Mouse (Mus musculus) lung, postnatal 4 days (tissue): ENCODE measurements around the gene Pafah2.
A peak's percentile ranks its signal among the peaks of the same experiment; 100 is the strongest.
"Not testable (repeated sequence)": the region's sequence is repeated elsewhere in the genome, so short reads cannot be mapped to it uniquely, and the experiment has no call there.

Experiments used
- DNase-seq, 2 experiments: peaks; one replicate each; pipeline ENCODE4 v3.0.0; 2021

The Pafah2 gene

DNA sequence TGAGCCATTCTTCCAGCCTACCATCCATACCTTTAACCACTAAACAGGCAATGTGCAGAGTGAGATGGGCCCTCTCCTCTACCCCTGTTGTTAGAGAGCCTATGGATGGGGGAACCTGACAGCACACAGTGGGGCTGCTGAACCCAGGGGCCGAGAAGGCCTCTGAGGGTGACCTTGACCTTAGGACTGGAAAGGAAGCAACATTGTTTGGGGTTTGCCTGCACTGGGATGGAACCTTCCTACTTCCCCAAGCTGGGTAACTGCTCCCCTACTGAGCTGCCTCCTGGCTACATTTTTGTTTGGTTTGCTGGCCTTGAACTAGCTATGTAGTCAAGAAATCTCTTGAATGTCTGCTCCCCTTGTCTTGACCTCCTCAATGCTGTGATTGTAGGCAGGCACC lies 21.8 kb upstream of the Pafah2 start:
- DNase-seq = no peak

DNA sequence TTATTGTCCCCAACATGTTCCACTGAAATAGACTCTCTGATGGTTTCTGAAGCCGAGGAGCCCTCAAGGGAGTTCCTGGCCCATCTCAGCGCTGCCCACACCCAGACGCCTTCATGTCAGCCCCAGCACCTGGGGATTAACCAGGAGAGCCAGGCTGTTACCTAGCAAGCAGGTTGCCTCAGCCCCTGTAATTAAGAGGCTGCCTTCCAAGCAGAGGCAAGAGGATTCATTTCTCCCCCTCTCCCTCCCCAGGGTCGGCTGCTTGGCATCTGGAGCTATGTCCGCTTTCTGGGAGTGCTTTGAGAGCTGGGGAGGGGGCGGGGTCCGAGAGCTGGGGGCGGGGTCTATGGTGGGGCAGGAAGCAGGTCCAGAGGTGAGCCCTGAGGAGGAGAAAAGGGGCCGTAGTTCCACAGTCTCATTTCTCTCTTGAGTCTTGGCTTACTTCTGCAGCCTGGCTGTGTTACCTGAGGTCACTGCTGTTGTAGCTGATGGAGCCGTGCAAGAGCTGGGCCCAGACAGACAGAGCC lies 18.0 kb upstream of the Pafah2 start:
- DNase-seq = no peak

DNA sequence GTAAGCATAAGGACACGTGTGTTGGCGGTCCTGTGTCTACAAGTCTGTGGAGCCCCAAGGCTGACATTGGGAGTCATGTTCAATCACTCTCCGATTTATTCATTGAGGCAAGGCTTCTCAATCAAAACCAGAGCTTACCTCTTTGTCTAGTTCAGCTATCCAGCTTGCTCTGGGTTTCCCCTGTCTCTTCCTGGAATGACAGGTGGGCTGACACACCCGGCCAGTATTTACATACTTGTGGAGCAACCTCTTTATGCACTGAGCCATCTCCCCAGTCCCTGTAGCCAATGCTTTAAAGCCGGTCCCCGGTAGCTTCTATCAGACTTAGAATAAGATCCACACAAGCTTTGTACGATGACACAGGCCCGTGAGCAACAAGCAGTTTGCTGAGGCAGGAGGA lies 16.6 kb upstream of the Pafah2 start:
- no peak for DNase-seq

DNA sequence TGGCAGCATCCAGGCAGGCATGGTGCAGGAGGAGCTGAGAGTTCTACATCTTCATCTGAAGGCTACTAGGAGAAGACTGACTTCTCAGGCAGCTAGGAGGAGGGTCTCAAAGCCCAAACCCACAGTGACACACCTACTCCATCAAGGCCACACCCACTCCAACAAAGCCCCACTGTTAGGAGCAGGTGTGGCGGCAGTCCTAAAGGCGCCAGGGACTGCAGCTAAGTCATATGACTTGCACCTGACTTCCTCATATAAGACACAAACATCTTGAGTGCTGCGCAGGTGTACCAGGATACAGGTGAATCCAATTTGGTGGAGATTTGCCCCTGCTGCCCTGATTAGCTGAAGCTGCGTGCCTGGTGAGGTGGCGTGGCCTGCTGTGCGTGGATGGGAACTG lies 12.4 kb upstream of the Pafah2 start, which contains the start of gene Extl1:
Gene Extl1 (minus strand): TSS at position 101 of the 400 bp plus-strand sequence.
- not testable (repeated sequence) for DNase-seq

DNA sequence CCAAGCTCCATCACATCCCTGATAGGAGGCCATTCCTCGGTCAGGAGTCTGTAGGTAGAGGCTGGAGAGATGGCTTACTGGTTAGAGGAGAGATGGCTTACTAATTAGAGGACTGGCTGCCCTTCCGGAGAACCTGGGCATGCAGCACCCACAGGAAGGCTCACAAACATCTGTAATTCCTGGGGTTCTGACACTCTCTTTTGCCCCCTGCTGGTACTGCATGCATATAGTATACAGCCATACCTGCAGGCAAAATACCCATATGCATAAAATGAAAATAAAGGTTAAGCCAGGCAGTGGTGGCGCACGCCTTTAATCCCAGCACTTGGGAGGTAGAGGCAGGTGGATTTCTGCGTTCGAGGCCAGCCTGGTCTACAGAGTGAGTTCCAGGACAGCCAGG lies 8.9 kb upstream of the Pafah2 start:
- DNase-seq = no peak

DNA sequence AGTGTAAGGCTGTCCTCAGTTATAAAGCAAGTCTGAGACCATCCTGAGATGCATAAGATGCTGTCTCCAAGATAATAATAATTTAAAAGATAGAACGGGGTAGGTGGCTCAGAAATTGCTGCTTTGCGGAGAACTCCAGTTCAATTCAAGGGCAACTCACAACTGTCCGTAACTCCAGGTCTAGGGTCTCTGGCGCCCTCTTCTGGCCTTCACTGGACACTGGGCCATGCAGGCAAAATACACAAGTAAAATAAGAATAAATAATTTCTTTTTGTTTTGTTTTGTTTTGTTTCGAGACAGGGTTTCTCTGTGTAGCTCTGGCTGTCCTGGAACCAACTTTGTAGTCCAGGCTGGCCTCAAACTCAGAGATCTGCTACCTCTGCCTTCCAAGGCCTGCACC lies 7.7 kb upstream of the Pafah2 start:
- peak; percentile 61 to 78 for DNase-seq

DNA sequence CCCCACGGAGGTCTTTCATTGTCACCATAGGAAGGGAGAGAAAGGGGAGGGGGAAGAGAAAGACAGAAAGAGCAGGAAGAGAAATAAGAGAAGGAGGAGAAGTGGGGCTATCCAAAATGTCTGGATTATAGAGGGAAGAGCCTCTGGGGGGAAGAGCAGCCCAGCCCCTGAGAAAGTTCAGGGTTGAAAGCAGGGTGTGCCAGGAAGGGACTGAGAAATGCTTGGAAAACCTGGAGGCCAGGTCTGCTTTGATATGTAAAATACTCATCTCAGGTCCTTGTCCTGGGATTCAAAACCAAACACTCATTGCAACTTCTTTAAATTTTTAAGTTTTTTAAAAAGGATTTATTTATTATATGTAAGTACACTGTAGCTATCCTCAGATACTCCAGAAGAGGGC lies 4.5 kb upstream of the Pafah2 start:
- DNase-seq = no peak

DNA sequence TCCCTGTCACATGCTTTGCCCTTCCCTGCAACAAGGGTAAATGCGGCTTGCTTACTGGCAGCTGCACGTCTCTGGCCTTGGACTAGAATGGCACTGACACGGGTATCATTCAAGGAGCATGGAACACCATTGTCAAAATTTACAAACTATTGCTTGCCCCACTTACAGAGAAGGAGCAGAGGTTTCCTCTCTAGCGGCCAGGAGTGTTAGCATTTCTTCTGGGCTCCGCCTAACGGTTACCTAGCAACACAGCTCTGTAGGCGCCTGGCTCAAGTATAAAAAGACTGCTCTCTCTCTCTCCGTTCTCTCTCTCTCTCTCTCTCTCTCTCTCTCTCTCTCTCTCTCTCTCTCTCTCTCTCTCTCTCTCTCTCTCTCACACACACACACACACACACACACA lies 3.5 kb upstream of the Pafah2 start:
- peak; percentile 49 to 56 for DNase-seq

DNA sequence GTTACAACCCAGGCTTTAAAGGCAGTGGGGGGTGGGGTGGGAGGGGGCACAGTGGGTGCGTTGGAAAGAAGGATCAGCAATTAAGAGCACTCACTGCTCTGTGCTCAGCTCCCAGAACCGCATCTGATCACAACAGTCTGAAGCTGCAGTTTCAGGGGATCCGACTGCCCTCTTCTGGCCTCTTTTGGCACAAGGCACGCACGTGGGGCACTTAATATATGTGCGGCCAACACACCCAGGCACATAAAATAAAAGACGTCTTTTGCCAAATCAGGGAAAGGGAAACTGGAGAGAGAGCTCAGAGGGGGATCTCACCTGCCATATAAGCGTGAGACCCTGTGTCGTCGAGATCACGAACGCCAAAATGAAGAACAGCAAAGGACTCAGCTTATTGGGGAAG lies 3.1 kb upstream of the Pafah2 start:
- peak; percentile 47 to 60 for DNase-seq

DNA sequence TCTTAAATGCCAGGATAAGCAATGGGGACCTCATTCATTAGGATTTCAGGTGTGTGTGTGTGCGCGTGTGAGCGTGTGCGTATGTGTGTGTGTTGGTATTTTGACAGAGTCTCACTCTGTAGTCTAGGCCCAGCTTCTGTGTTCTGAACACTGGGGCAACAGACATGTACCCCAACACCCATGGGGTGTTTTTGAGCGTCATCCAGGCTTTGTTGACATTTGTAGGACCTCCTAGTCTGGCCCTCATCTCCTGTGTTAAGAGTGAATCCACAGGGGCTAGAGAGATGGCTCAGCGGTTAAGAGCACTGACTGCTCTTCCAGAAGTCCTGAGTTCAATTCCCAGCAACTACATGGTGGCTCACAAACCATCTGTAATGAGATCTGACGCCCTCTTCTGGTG lies 978 bp upstream of the Pafah2 start:
- no peak for DNase-seq

DNA sequence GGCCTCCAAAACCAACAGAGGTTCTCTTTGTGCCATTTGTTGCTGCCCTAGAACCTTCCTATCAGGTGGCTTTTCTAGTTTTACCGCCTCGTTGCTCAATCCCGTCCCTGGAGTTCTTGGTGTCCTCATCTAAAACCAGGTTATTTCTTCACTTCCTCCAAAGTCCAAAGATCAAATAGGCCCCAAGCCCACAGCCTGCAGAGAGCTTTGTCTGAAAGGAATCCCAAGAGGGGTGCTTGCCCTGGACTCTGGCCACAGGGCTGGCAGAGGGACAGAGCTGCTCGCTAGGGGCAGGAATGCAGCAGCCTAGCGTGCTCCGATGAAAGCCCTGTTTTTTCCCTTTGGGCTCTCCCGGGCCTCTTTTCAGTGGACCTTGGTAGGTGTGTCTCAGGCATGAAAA lies 1.0 kb downstream of the Pafah2 start:
- peak; percentile 78 to 92 for DNase-seq

DNA sequence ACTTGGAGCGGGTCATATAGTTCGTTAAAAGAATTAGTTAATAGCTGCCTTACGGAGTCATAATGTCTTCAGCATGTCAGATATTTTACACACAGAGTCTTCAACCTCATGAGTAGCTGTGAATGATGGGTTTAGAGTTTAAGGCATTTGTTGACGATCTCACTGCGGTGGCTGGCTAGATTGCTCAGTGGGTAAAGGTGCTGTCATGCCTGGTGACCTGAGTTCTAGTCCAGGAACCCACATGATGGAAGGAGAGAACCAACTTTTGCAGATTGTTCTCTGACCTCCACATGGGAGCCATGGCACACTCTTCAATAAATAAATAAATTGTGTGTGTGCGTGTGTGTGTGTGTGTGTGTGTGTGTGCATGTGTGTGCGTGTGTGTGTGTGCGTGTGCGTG lies 1.6 kb downstream of the Pafah2 start:
- DNase-seq = no peak

DNA sequence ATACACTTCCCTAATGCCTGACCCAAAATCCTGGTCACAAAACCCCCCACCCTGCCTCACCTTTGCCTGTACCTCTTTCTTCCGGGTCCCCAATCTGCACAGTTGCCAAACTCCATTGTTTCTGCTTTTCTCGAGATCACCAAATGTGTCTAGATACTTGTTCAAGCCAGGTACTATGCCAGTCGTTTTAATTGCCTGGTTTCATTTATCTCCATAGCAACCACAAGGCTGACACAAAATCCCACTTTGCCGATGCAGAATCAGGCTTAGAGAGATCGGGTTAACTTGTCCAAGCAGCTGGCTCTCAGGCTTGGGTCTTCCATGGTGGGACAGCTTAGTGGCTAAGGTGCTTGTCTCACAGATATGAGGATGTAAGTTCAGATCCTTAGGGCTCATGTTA lies 4.1 kb downstream of the Pafah2 start:
- no peak for DNase-seq

DNA sequence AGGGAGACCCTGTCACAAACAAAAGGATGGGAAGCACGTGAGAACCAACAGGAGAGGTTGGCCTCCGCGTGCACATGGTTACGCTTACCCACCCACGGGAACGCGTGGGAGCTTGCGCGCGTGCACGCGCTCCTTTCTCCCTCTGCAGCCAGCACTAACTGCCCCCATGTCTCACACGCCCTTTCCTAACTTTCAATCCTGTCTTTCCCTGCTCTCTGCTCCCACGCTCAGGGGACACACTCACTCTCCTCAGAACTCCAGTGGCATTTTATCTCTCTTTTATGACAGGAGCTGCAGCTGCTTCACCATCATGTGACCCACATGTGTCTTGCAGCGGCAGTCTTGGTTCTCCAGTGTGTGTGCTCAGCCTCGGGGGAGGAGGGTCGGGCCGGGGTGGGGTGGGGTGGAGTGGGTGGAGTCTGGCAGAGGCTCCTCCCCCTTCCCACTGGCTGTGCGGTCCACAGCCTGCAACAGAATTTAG lies 5.1 kb downstream of the Pafah2 start:
- DNase-seq = peak; percentile 61 to 65

DNA sequence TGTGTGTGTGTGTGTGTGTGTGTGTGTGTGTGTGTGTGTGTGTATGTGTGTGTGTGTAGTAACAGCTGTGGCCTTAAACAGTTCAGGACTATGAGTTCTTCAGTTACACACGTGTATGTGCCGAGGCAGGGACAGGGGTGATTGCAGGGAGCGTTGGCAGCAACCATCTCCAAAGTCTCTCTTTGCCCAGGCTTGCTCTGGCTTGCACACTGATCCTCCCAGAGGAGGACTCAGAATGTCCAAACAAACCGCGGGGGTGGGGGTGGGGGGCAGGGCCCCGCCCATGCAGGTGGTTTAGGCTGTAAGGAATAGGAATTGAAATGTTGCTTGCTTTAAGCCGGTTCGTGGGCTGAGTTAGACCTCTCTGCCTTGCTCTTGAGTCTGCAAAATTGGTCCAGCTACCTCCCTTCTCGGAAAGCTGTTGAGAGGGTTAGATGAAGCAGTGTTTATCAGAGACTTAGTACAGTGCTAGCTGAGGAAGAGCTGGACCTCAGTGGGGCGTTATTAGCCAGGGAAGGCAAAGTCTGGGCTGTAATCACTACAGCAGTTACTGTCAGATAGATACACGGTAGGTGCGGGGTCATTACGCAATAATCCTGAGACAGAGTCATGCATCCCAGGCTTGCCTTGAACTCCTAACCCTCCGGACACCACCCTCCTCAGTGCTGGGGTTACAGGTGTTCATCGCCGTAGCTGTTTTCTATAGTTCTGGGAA lies 5.9 kb downstream of the Pafah2 start:
- DNase-seq = no peak

DNA sequence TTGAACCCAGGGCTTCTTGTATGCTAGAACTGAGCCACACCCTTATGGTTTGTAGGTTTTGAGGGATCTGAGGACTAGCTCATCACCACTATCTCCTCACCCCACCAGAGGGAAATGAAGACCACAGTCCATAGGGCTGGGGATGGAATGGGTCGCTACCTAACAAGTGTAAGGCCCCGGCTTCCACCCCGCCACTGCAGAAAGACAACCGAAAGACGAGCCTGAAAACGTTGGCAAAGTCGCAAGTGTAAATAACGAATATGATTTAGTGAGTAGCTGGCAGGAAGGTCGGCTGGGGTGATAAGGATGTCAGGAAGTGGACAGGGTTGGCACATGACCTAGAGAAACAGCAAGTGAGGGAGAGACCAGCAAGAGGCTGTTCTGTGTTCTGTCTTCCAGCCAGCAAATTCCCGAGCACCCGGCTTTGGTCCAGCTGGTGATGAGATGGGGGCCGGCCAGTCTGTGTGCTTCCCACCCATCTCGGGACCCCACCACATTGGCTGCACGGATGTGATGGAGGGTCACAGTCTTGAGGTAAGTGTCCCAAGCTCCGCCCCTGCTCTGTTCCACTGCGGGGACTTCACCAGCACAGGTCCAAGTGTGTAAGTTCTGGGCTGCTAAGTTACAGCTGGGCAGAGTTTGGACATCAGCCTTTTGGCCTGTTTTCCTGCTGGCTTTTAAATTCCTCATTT lies 6.6 kb downstream of the Pafah2 start:
- peak; percentile 46 to 79 for DNase-seq

DNA sequence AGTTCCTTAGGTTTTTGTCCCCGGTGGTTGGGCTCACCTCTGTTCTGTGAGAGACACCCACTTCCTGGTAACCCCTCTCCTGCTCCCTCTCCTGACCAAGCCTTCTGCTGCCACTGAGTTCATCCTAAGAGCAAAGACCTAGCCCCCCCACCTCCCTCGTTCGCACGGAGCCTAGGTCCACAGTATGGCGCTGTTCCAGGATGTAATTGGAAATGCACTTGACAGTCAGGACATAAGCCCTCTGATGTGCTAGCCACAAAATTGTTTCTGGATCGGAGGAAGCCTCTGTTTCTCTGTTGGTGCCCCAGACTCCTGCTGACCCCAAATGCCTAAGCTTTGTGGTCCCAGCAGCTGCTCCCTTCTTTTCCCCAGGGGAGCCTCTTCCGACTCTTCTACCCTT lies 7.6 kb downstream of the Pafah2 start:
- DNase-seq = no peak

DNA sequence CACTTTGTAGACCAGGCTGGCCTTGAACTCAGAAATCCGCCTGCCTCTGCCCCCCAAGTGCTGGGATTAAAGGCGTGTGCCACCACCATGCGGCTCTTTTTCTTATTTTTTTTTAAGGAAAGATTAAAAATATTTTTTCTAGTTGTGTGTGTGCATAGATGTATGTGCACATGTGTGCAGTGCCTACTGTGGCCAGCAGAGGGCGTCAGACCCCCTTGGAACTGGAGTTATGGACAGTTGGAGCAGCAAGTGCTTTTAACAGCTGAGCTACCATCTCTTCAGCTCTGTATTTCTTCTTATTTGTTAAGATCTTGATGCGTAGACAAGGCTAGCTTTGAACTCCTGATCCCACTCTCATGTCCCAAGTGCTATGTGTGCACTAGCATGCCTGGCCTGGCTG lies 13.2 kb downstream of the Pafah2 start:
- peak in 1 of 2 experiments; percentile 33 for DNase-seq

DNA sequence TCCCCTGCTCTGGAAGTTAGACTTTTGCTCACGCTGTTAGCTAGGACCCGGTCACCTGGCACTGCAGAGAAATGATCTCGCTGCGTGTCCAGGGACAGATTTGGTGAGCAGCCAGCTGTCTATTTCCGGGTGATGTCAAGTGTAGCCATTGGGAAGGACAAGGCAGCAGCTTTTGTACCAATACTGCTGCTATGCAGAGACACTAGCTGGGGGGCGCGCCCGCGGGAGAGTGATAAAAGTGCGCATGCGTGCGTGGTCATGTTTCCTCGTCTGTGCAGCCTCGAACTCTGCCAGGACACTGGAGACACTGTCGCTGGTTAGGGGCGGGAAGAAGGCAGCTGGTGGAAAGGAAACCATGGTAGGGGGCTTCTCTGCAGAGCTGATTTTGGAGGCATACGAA lies 20.1 kb downstream of the Pafah2 start:
- DNase-seq = no peak

DNA sequence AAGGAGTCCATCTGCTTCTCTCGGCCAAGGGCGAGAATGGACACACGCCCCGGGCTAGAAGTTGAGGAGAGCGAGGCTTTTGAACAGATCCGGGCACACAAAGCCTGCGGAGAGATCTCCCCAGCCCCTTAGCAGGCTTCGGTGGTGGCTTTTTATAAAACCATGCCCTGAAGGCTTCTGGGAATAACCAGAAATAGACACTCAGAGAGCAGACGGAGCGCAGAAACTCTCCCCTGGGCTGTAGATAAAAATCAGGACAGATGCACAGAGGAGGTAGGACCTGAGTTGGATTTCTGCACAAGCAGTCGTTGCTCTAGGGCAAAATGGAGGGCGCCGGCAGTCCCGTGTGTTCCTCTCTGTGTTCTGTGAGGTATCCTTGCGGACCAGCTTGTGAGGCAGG lies 20.5 kb downstream of the Pafah2 start:
- no peak for DNase-seq

DNA sequence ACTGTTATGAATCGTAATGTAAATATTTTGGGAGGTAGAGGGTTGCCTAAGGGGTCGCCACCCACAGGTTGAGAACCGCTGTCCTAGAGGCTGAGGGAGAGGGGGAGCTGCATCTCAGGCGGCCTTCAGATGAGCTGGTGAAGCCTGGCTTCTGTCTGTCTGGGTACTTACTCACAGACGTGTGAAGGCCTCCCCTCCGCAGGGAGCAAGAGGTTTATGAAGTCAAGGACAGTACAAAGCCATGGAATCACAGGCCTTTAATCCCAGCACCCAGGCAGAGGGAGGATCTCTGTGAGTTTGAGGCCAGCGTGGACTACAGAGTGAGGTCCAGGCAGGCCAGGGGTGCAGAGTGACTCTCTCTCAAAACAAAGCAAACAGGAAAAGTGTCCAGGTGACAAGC lies 21.0 kb downstream of the Pafah2 start:
- no peak for DNase-seq

DNA sequence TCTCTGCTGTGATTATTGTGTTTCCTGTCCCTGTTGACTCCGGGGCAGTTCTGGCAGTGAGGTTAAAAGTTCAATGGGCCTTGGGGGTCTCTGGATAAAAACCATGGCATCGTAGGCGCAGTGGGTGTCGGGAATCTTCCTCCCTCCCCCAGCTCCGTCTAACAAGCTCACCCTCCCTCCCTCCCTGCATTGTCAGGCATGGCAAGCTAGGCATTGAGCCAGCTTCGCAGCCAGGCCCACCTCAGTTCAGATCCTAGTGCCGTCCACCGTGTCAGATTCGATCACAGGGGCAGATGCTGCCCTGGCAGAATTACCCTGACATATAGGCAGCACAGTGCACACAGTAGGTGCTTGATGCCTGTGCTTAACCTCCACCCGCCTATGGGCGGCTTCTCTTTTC lies 25.9 kb downstream of the Pafah2 start:
- no peak for DNase-seq

DNA sequence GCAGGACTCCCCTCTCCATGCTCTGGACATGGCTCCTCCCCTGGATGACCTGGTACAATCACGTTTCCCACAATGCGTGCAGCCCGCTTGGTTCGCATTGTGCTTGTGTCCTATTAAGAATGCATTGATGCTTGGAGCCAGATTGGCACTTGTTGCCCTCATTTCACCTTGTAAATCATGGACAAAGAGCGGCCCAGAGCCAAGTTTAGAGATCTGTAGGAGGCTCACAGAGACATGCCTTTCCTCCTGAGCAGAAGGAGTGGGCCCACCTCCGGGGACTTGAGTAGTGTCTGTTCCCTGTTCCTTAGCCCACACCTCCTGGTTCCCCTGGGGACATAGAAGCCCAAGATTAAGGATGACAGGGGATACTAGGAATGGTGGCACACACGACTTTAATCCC lies 27.8 kb downstream of the Pafah2 start:
- no peak for DNase-seq

DNA sequence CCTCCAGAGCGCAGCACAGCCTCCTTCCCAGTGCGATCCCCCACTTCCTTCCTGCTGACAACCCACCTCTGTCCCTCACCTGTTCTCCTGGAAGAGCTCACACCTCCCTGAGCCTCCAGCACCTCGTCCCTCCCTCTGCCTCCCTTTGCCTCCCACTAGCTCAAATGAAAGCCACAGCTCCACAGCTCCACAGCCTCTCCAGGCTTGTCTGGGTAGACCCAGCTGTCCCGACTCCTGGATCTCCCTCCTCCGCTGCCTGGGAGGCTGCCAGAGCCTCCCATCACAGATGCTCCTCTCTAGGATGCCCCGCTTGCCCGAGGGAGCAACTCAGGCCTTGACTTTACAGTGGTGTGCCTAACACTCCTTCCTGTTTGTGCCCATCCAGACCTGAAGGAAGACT lies 29.0 kb downstream of the Pafah2 start:
- no peak for DNase-seq
